Mouse (Mus musculus) heart, adult 2 months (tissue): Measurements from ENCODE around the gene Kcnh1.

Experiments used
- CTCF ChIP-seq: fragments of 200-600 bp; IDR thresholded peaks from 2 replicates; pipeline ENCODE4 v1.8.1; 2022; ENCODE audit warnings: antibody characterized with exemption, mild to moderate bottlenecking, moderate library complexity
- EP300 ChIP-seq: fragments of 200-500 bp; IDR thresholded peaks from 2 replicates; pipeline ENCODE4 v1.6.1; 2011; ENCODE audit warnings: low read depth, low read length, control low read depth; ENCODE audit not compliant: insufficient read depth
- POLR2A ChIP-seq: fragments of 200-500 bp; IDR thresholded peaks from 2 replicates; pipeline ENCODE4 v1.6.1; 2011; ENCODE audit warnings: mild to moderate bottlenecking, low read depth, low read length, control low read depth; ENCODE audit not compliant: insufficient read depth

DNA sequence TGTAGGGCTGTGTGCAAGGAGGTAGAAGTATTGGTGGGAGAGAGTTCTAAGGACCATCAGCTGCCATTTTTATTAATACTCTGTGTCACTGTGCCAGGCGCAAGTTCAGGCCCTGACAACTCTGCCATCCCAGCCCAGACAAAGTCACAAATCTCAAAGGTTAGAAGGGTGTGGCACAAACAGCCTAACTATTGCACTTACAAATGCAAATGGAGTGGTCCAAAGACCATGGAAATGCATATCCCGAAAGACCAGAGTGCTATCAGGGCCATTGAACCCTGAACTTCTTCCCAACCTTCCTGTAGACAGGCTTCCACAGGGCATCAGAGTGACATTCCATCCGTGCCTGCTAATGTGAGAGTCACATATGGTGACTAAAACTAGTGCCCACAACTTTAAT, 324.8 kb downstream of the Kcnh1 start:
- no peak for TF ChIP-seq CTCF
- no peak for TF ChIP-seq EP300
- no peak for TF ChIP-seq POLR2A
